Mouse (Mus musculus) T-helper 17 cell (primary cell): ENCODE results near the gene Vmn2r87.
"Not testable (repeated sequence)": the region's sequence is repeated elsewhere in the genome, so short reads cannot be mapped to it uniquely, and the experiment has no call there.

Experiments used
- in situ Hi-C, 2 experiments: fragments of 300-600 bp; cut with MboI, MseI; formaldehyde crosslinking; loops; 1 replicate in 1 of 2; 2 replicates in 1 of 2; pipeline ENCODE4 v1.15.1; 2025; ENCODE audit warnings: high pct_unique_total_duplicates in 2 of 2

The Vmn2r87 gene

GRCm38 (mm10) chr10:130497296-130497695 lies at the start of gene Vmn2r87:
Gene Vmn2r87 (minus strand): TSS chr10:130497396.
- in situ Hi-C loops, result no loop called here

GRCm38 (mm10) chr10:130544331-130544730 lies 47.1 kb upstream of the Vmn2r87 start:
- in situ Hi-C loops, result not testable (repeated sequence)

- in situ Hi-C loops, result not testable (repeated sequence)
These were observed 44.9 kb upstream of the Vmn2r87 start for GRCm38 (mm10) chr10:130541931-130542691.

- in situ Hi-C loops, result no loop called here
These were observed 38.9 kb upstream of the Vmn2r87 start for GRCm38 (mm10) chr10:130536101-130536500.

- in situ Hi-C loops, result no loop called here
These were observed 30.7 kb upstream of the Vmn2r87 start for GRCm38 (mm10) chr10:130527926-130528325.

GRCm38 (mm10) chr10:130470311-130470760 lies 26.9 kb downstream of the Vmn2r87 start:
- in situ Hi-C loops, result no loop called here

- in situ Hi-C loops, result not testable (repeated sequence)
These were observed 41.2 kb downstream of the Vmn2r87 start, which contains the start of gene Vmn2r86 for GRCm38 (mm10) chr10:130455950-130456349. Gene Vmn2r86 (minus strand): TSS chr10:130456050.

GRCm38 (mm10) chr10:130444776-130445175 lies 52.4 kb downstream of the Vmn2r87 start:
- in situ Hi-C loops, result loop anchor here in 1 of 2 experiments (5.0 kb wide), 1 partner anchor 1232 kb away; no protein-coding TSS in a partner anchor

- in situ Hi-C loops, result loop anchor here in 1 of 2 experiments (5.0 kb wide), 1 partner anchor 37 kb away; no protein-coding TSS in a partner anchor
These were observed 62.9 kb downstream of the Vmn2r87 start for GRCm38 (mm10) chr10:130434185-130434898.

GRCm38 (mm10) chr10:130429603-130430002 lies 67.6 kb downstream of the Vmn2r87 start, which contains the start of gene Vmn2r85:
Gene Vmn2r85 (minus strand): TSS chr10:130429703.
- in situ Hi-C loops, result loop anchor here in 1 of 2 experiments (5.0 kb wide), 1 partner anchor 32 kb away; no protein-coding TSS in a partner anchor

GRCm38 (mm10) chr10:130422368-130422767 lies 74.8 kb downstream of the Vmn2r87 start:
- in situ Hi-C loops, result not testable (repeated sequence)
